Mouse (Mus musculus): ENCODE results near the gene Mrgpra9. TPM values are rescaled to one million over a fixed set of nuclear protein-coding genes. Genes with fewer than 3 reads are reported as not detected.
"Not testable (repeated sequence)": the region's sequence is repeated elsewhere in the genome, so short reads cannot be mapped to it uniquely, and the experiment has no call there.

Mrgpra9 gene
- not detected in 2 replicates for polyA plus RNA-seq (2012; rRNA removed)

DNA sequence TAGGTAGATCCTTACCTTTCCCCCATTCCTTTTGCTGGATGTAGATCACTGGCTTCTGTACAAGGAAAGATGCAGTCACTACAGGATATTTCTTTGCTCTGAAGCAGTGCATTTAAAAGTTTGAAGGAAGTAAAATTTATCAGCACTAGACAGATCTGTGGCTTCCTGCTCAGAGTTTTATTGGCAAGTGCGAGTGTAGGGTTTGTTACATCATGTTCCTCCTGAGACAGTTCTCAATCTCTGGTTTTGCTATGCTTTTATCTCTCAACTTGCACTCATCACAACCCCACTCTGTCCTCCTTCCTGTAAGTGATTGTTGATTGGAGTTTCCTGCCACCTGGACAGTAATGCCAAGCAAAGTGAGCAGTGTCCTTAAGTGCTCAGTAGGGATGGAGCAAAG lies at the start of gene Mrgpra9:
Gene Mrgpra9 (minus strand): TSS at position 79 of the 400 bp plus-strand sequence.
- DNase-seq (ENCODE audit: extremely low spot score in 1 of 2, low spot score in 1 of 2), result no peak

DNA sequence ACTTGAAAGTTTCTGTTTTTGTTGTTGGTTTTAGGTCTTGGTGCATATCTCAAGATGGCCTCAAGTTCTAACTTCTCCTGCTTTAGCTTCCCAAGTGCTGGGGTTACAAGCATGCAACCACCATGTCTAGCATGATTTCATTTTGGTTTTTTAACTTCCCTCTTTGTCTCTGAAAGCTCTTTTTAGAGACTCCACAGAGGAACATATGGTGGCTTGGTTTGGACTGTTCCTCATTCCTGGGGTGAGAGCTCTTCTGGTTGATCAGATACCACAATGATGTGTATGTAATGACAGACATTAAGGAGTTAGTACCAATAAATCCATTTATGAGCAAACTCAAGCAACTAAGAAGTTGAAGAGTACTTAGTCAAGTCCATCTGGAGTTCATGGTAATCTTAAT lies 47.0 kb upstream of the Mrgpra9 start:
- DNase-seq (ENCODE audit: extremely low spot score in 1 of 2, low spot score in 1 of 2), result not testable (repeated sequence)

DNA sequence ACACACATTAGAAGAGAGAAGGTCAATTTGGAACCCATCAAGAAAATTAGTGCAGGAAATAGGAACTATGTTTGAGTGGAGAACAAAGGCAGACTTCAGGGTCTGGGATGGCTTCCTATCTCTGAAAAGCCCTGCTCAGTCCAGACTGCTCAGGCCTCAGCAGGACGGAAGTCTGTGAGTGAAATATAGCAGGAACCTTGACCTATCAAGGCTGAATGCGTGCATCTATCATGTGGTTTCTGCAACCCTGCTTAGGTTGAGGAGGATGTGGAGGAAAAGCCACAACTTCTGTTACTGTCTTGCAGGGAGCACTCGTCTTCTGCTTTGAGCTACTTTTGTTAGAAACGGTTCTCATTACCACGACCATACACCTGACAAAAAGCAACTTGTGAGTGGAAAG lies 18.9 kb upstream of the Mrgpra9 start:
- not testable (repeated sequence) for DNase-seq (ENCODE audit: extremely low spot score in 1 of 2, low spot score in 1 of 2)

DNA sequence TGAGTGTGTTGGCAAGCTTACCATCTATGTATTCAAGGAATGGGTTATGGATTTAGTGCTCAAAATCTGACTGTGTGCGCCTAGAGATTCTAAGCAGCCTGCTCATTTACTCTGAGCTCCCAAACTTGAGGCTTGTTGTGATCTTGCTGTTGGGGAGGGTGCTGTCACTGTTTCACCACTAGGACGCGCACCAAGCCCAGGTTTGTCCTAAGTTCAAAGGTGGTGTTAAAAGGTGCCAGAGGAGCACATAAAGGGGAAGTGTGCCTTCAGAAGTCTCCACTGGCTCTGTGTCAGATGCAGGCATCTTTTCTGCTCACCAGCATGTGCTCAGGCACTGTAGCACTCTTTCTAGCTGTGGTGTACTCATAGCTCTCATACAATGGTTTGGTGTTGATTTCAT lies 8.0 kb downstream of the Mrgpra9 start:
- DNase-seq (ENCODE audit: extremely low spot score in 1 of 2, low spot score in 1 of 2), result no peak

DNA sequence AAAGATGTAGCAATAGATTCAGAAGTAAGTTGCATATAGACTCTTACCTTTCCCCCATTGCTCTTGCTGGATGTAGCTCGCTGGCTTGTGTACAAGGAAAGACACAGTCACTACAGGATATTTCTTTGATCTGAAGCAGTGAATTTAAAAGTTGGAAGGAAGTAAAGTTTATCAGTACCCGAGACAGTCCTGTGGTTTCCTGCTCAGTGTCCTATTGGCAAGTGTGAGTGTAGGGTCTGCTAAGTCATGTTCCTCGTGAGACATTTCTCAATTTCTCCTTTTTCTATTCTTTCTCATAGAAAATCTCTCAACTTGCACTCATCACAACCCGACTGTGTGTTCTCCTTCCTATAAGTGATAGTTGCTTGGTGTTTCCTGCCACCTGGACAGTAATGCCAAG lies 47.8 kb downstream of the Mrgpra9 start, which contains the start of gene Mrgpra6:
Gene Mrgpra6 (minus strand): TSS at position 91 of the 400 bp plus-strand sequence.
- DNase-seq (ENCODE audit: extremely low spot score in 1 of 2, low spot score in 1 of 2), result no peak

DNA sequence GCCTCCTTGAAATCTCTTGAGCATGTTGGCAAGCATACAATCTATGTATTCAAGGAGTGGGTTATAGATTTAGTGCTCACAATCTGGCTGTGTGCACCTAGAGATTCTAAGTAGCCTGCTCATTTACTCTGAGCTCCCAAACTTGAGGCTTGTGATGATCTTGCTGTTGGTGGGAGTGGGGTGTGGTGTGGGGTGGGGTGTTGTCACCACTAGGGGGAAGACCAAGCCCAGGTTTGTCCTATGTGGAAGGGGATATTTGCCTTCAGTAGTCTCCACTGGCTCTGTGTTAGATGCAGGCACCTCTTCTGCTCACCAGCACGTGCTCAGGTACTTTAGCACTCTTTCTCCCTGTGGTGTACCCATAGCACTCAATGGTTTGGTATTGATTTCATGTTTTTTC lies 57.4 kb downstream of the Mrgpra9 start:
- DNase-seq (ENCODE audit: extremely low spot score in 1 of 2, low spot score in 1 of 2), result no peak

Other genes with a start within 250 kb of the Mrgpra9 start
- gene Spty2d1, start 244.4 kb downstream of the Mrgpra9 start, polyA plus RNA-seq (2012; rRNA removed), result 8.9 and 9.7 TPM in 2 replicates
- 22.4 and 24.0 TPM in 2 replicates for gene Tmem86a, start 202.2 kb downstream of the Mrgpra9 start, polyA plus RNA-seq (2012; rRNA removed)
- 124 and 139 TPM in 2 replicates for gene Ptpn5, start 119.2 kb downstream of the Mrgpra9 start, polyA plus RNA-seq (2012; rRNA removed)
- not detected in 2 replicates for gene Mrgpra6, start 47.9 kb downstream of the Mrgpra9 start, polyA plus RNA-seq (2012; rRNA removed)
- not detected in 2 replicates for gene Mrgpra1, start 101.4 kb upstream of the Mrgpra9 start, polyA plus RNA-seq (2012; rRNA removed)
- not detected in 2 replicates for gene Mrgpra2a, start 199.3 kb upstream of the Mrgpra9 start, polyA plus RNA-seq (2012; rRNA removed)

All from frontal cortex, adult 2 months (tissue).